Mouse (Mus musculus) CH12.LX (cell line): ENCODE results near the gene Otud7b. TPM values are rescaled to one million over a fixed set of nuclear protein-coding genes. Genes with fewer than 3 reads are reported as not detected.

Experiments used
- DNase-seq: peaks from one replicate; pipeline ENCODE4 v3.0.0-alpha.2; 2013; ENCODE audit errors: extremely low read depth
- H3K27ac ChIP-seq: 2 replicates; pipeline ENCODE4 v1.5.1; 2012; ENCODE audit warnings: low read depth, mild to moderate bottlenecking, control low read depth, moderate library complexity; ENCODE audit not compliant: insufficient read depth
- H3K27me3 ChIP-seq: replicated peaks from 2 replicates; pipeline ENCODE3; 2012; ENCODE audit warnings: inconsistent platforms
- H3K36me3 ChIP-seq, 2 experiments: replicated peaks in 1 of 2; 2 replicates each; pipeline versions ENCODE3 to v1.6.1; 2012; ENCODE audit warnings: inconsistent platforms in 1 of 2, low read length in 1 of 2, mild to moderate bottlenecking in 1 of 2, mixed read lengths in 1 of 2, moderate library complexity in 1 of 2; ENCODE audit not compliant: control insufficient read depth in 1 of 2, insufficient read depth in 1 of 2
- H3K4me1 ChIP-seq, 2 experiments: 2 replicates each; pipeline ENCODE4 v1.6.1; 2012; ENCODE audit warnings: inconsistent platforms in 1 of 2, moderate library complexity in 1 of 2; ENCODE audit not compliant: insufficient read depth in 2 of 2, control insufficient read depth in 1 of 2
- H3K4me2 ChIP-seq: 2 replicates; pipeline ENCODE4 v1.6.1; 2012; ENCODE audit warnings: low read depth, mild to moderate bottlenecking, control low read depth; ENCODE audit not compliant: poor library complexity, insufficient read depth, severe bottlenecking
- H3K4me3 ChIP-seq, 3 experiments: fragments of 150-350 bp in 1 of 3; sonication (generic) in 1 of 3; replicated peaks in 1 of 3; 2 replicates each; pipeline versions ENCODE3 to v1.5.1; 2011 to 2012; ENCODE audit warnings: low read depth in 2 of 3, low read length in 2 of 3, mild to moderate bottlenecking in 2 of 3, moderate library complexity in 2 of 3, control low read depth in 1 of 3, improper control_type of control experiment in 1 of 3, inconsistent platforms in 1 of 3, mixed read lengths in 1 of 3; ENCODE audit not compliant: poor library complexity in 1 of 3
- H3K79me2 ChIP-seq: replicated peaks from 2 replicates; pipeline ENCODE4 v1.6.1; 2012; ENCODE audit warnings: mild to moderate bottlenecking, moderate library complexity; ENCODE audit not compliant: control insufficient read depth, poor library complexity, insufficient read depth, severe bottlenecking; ENCODE audit errors: extremely low read depth
- H3K9ac ChIP-seq: 2 replicates; pipeline ENCODE4 v1.6.1; 2012; ENCODE audit warnings: low read depth, mild to moderate bottlenecking, control low read depth, moderate library complexity; ENCODE audit not compliant: insufficient read depth
- H3K9me3 ChIP-seq: replicated peaks from 2 replicates; pipeline ENCODE3; 2012; ENCODE audit warnings: low read length, inconsistent platforms, mixed read lengths
- BHLHE40 ChIP-seq: IDR thresholded peaks from 2 replicates; pipeline ENCODE4 v1.6.1; 2011; ENCODE audit warnings: mild to moderate bottlenecking, low read depth, low read length, improper control_type of control experiment
- CHD1 ChIP-seq: IDR thresholded peaks from 2 replicates; pipeline ENCODE4 v1.6.1; 2012; ENCODE audit warnings: low read depth, low read length, improper control_type of control experiment, inconsistent platforms
- CTCF ChIP-seq, 2 experiments: IDR thresholded peaks in 1 of 2; conservative IDR thresholded peaks in 1 of 2; 2 replicates each; pipeline ENCODE4 v1.5.1; 2011 to 2012; ENCODE audit warnings: low read depth in 2 of 2, low read length in 2 of 2, improper control_type of control experiment in 1 of 2, inconsistent platforms in 1 of 2, mild to moderate bottlenecking in 1 of 2, moderate library complexity in 1 of 2
- E2F4 ChIP-seq: IDR thresholded peaks from 2 replicates; pipeline ENCODE4 v1.6.1; 2011; ENCODE audit warnings: low read depth, low read length, improper control_type of control experiment; ENCODE audit not compliant: insufficient replicate concordance
- ELF1 ChIP-seq: IDR thresholded peaks from 2 replicates; pipeline ENCODE4 v1.6.1; 2014; ENCODE audit warnings: low read depth, mild to moderate bottlenecking, inconsistent platforms, low read length, improper control_type of control experiment
- EP300 ChIP-seq: IDR thresholded peaks from 2 replicates; pipeline ENCODE4 v1.6.1; 2011; ENCODE audit warnings: low read length, improper control_type of control experiment
- GABPA ChIP-seq: IDR thresholded peaks from 2 replicates; pipeline ENCODE4 v1.6.1; 2012; ENCODE audit warnings: low read depth, low read length, improper control_type of control experiment, inconsistent platforms; ENCODE audit not compliant: insufficient replicate concordance
- HCFC1 ChIP-seq: IDR thresholded peaks from 2 replicates; pipeline ENCODE4 v1.6.1; 2012; ENCODE audit warnings: low read depth, mild to moderate bottlenecking, inconsistent platforms, low read length, improper control_type of control experiment
- JUND ChIP-seq: conservative IDR thresholded peaks from 2 replicates; pipeline ENCODE4 v1.6.1; 2011; ENCODE audit warnings: low read depth, low read length, improper control_type of control experiment
- MAFK ChIP-seq: IDR thresholded peaks from 2 replicates; pipeline ENCODE4 v1.6.1; 2011; ENCODE audit warnings: low read length, improper control_type of control experiment; ENCODE audit not compliant: insufficient replicate concordance
- MAX ChIP-seq: IDR thresholded peaks from 2 replicates; pipeline ENCODE4 v1.6.1; 2011; ENCODE audit warnings: low read length, improper control_type of control experiment
- MAZ ChIP-seq: IDR thresholded peaks from 2 replicates; pipeline ENCODE4 v1.6.1; 2012; ENCODE audit warnings: low read depth, mild to moderate bottlenecking, inconsistent platforms, low read length, improper control_type of control experiment, moderate library complexity
- MYC ChIP-seq: IDR thresholded peaks from 2 replicates; pipeline ENCODE4 v1.6.1; 2011; ENCODE audit warnings: low read depth, mild to moderate bottlenecking, improper control_type of control experiment, low read length
- POLR2A ChIP-seq: IDR thresholded peaks from 2 replicates; pipeline ENCODE4 v1.6.1; 2011; ENCODE audit warnings: low read depth, mild to moderate bottlenecking, improper control_type of control experiment, low read length
- POLR2AphosphoS2 ChIP-seq: IDR thresholded peaks from 2 replicates; pipeline ENCODE4 v1.6.1; 2011; ENCODE audit warnings: low read depth, low read length, improper control_type of control experiment
- RAD21 ChIP-seq: IDR thresholded peaks from 2 replicates; pipeline ENCODE4 v1.6.1; 2011; ENCODE audit warnings: low read depth, mild to moderate bottlenecking, low read length, improper control_type of control experiment, moderate library complexity
- RCOR1 ChIP-seq: conservative IDR thresholded peaks from 2 replicates; pipeline ENCODE4 v1.6.1; 2012; ENCODE audit warnings: low read depth, mild to moderate bottlenecking, inconsistent platforms, low read length, improper control_type of control experiment
- SIN3A ChIP-seq: IDR thresholded peaks from 2 replicates; pipeline ENCODE4 v1.6.1; 2012; ENCODE audit warnings: low read length, improper control_type of control experiment, inconsistent platforms
- SMC3 ChIP-seq: IDR thresholded peaks from 2 replicates; pipeline ENCODE4 v1.6.1; 2011; ENCODE audit warnings: low read depth, low read length, improper control_type of control experiment
- TCF12 ChIP-seq: IDR thresholded peaks from 2 replicates; pipeline ENCODE4 v1.6.1; 2014; ENCODE audit warnings: low read depth, mild to moderate bottlenecking, inconsistent platforms, low read length, improper control_type of control experiment
- USF2 ChIP-seq: conservative IDR thresholded peaks from 2 replicates; pipeline ENCODE4 v1.6.1; 2011; ENCODE audit warnings: low read depth, low read length, improper control_type of control experiment
- ZC3H11A ChIP-seq: IDR thresholded peaks from 2 replicates; pipeline ENCODE4 v1.6.1; 2012; ENCODE audit warnings: low read depth, mild to moderate bottlenecking, inconsistent platforms, low read length, improper control_type of control experiment
- ZKSCAN1 ChIP-seq: IDR thresholded peaks from 2 replicates; pipeline ENCODE4 v1.6.1; 2012; ENCODE audit warnings: low read depth, inconsistent platforms, low read length, improper control_type of control experiment, borderline replicate concordance
- ZMIZ1 ChIP-seq: IDR thresholded peaks from 2 replicates; pipeline ENCODE4 v1.6.1; 2012; ENCODE audit warnings: low read depth, mild to moderate bottlenecking, inconsistent platforms, low read length, improper control_type of control experiment
- dilution Hi-C: fragments of 300-500 bp; cut with MboI; formaldehyde crosslinking; loops from 2 replicates; pipeline ENCODE4 v1.14.3; 2020; ENCODE audit warnings: low sequenced_read_pairs; ENCODE audit not compliant: extremely low pct_unique_long_range_greater_than_20kb, extremely low pct_ligation_motif_present
- in situ Hi-C: fragments of 300-500 bp; cut with MboI; formaldehyde crosslinking; loops from 3 replicates; pipeline ENCODE4 v1.14.3; 2019; ENCODE audit warnings: low sequenced_read_pairs, low pct_ligation_motif_present, low pct_unique_long_range_greater_than_20kb, mixed read lengths
- polyA plus RNA-seq: library from polyadenylated mRNA; unstranded; fragments of >175 nt; gene quantifications from 2 replicates; pipeline ENCODE4 v1.2.1, GENCODE M21; 2012; ENCODE audit warnings: low read depth; ENCODE audit not compliant: insufficient read length
- total RNA-seq, 2 experiments: library from RNA; depleted of rRNA; stranded (reverse); fragments of 300-350 nt in 1 of 2; fragments of >200 nt in 1 of 2; gene quantifications; 2 replicates each; pipeline ENCODE4 v1.2.3; 2012 to 2014

Otud7b gene
- total and polyA plus RNA-seq, 3 experiments = 12.3 to 17.7 (median 14.9) TPM

DNA sequence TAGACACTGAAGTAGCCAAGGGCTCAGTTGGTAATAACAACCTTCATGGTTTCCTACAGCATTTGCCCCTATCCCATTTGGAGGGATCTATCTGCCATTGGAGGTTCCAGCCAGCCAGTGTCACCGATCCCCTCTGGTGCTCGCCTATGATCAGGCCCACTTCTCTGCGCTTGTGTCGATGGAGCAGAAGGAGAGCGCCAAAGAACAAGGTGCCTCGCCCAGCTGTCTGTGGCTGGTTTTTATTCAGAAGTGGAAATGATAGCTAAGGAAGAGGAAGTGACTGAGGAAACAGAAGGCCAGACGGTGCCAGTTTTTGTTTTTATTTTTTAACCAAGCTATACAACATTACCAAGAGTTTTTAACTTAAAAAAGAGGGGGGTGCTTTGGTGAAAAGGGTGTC, 47.5 kb downstream of the Otud7b start:
- dilution Hi-C loops = no loop called here
- H3K27me3 ChIP-seq = no peaks in the 10 kb centered on the region
- no peak for DNase-seq
- H3K36me3 ChIP-seq = peaks cover 55 to 93% of the 10 kb centered on the region in 2 experiments
- no peak overlapping the region for H3K27ac ChIP-seq
- H3K9ac ChIP-seq = no peak overlapping the region
- in situ Hi-C loops = no loop called here
- H3K79me2 ChIP-seq = no peaks in the 10 kb centered on the region
- H3K4me3 ChIP-seq = no peak overlapping the region
- H3K9me3 ChIP-seq = no peaks in the 10 kb centered on the region
- no peak overlapping the region for H3K4me2 ChIP-seq
- H3K4me1 ChIP-seq = peaks cover 4 to 20% of the 10 kb centered on the region in 2 experiments; a peak in 2 of 4 replicates
- TF ChIP-seq RCOR1 = no peak
- TF ChIP-seq ELF1 = no peak
- no peak for TF ChIP-seq RAD21
- TF ChIP-seq ZMIZ1 = no peak
- TF ChIP-seq TCF12 = no peak
- TF ChIP-seq SMC3 = no peak
- TF ChIP-seq POLR2AphosphoS2 = no peak
- TF ChIP-seq MAFK = no peak
- TF ChIP-seq E2F4 = no peak
- no peak for TF ChIP-seq MAZ
- TF ChIP-seq HCFC1 = no peak
- no peak for TF ChIP-seq MYC
- no peak for TF ChIP-seq JUND

DNA sequence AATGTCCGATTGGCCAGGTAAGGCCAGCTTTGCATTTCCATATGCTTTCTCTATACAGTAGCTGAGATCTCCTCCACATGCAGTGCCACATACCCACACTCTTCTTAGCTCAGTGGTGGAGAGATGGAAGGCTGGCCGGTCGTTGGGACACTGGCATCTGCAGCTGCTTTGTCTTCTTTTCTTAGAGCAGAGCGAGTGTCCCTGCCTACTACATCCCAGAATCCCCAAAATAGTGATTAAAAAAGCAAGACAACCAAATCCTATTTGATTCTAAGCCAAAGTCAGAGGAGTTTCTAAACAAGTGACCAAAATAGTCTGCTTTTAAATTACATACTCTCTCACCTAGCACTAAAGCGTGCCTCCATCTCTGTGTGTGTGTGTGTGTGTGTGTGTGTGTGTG, 48.3 kb downstream of the Otud7b start:
- no peak for DNase-seq
- no peaks in the 10 kb centered on the region for H3K27me3 ChIP-seq
- no peak overlapping the region for H3K27ac ChIP-seq
- TF ChIP-seq MAZ = no peak
- no peak for TF ChIP-seq SIN3A
- TF ChIP-seq MYC = no peak
- TF ChIP-seq USF2 = no peak
- no peak for TF ChIP-seq GABPA
- TF ChIP-seq CHD1 = no peak
- no peak for TF ChIP-seq BHLHE40
- TF ChIP-seq POLR2AphosphoS2 = no peak
- TF ChIP-seq CTCF (conservative IDR thresholded peaks at IDR 0.05 in 1 of 2, IDR thresholded peaks at IDR 0.05 in 1 of 2; ENCODE audit: low read depth in 2 of 2, low read length in 2 of 2) = no peak
- no peak for TF ChIP-seq EP300
- TF ChIP-seq ZC3H11A = no peak
- no peak for TF ChIP-seq ZMIZ1
- TF ChIP-seq ZKSCAN1 = no peak
- no peak for TF ChIP-seq POLR2A
- TF ChIP-seq MAX = no peak
- no peak for TF ChIP-seq JUND
- no peak for TF ChIP-seq MAFK
- TF ChIP-seq RCOR1 = no peak
- H3K79me2 ChIP-seq = no peaks in the 10 kb centered on the region
- H3K36me3 ChIP-seq = peaks cover 53 to 92% of the 10 kb centered on the region in 2 experiments
- peaks cover 4 to 20% of the 10 kb centered on the region in 2 experiments; a peak in 2 of 4 replicates for H3K4me1 ChIP-seq
- dilution Hi-C loops = no loop called here
- H3K4me3 ChIP-seq = no peak overlapping the region
- H3K9me3 ChIP-seq = no peaks in the 10 kb centered on the region
- no peak overlapping the region for H3K4me2 ChIP-seq
- H3K9ac ChIP-seq = no peak overlapping the region
- in situ Hi-C loops = no loop called here
